Mouse (Mus musculus): Measurements from ENCODE around the gene Ddx59.

GRCm38 (mm10) chr1:136447338-136447737, 32.3 kb downstream of the Ddx59 start:
- TF ChIP-seq CTCF (IDR thresholded peaks at IDR 0.05; ENCODE audit: low read depth) (no peak), EP300 (IDR thresholded peaks at IDR 0.05; ENCODE audit: low read depth) (no peak)
